Mouse (Mus musculus): Measurements from ENCODE around the gene Mmab.

Gene Mmab

DNA sequence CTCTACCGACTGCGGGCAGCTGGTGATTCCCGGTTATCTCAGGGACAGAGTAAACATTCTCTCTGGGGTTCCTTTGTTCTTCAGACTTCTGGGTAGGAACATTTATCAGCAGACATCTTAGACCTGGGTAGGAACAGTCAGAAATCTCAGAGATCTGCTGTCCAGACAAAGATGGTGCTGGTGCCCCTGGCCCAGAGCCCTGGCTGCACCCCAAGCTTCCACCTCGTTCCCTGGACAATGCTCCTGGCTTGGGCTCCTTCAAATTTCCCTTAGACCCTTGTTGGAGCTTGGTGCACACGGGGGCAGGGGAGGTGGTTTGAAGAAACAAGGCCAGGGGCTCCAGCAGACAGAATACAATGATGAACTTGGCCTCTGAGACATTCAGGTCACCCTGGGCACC, 21.3 kb downstream of the Mmab start:
- Histone ChIP-seq H3K9me3 (ENCODE audit: low read length) (no peaks in the 10 kb centered on the region), H3K36me3 (ENCODE audit: insufficient read depth, low read length) (peaks cover 40% of the 10 kb centered on the region), H3K27me3 (ENCODE audit: insufficient read depth, low read length) (no peaks in the 10 kb centered on the region), H3K4me1 (replicated peaks; ENCODE audit: low read depth, low read length) (peaks cover 26% of the 10 kb centered on the region), H3K4me3 (replicated peaks; ENCODE audit: low read length) (no peak overlapping the region)
- no peak for TF ChIP-seq POU5F1 (IDR thresholded peaks at IDR 0.05; ENCODE audit: borderline replicate concordance, low read length)
- no peak for TF ChIP-seq NANOG (IDR thresholded peaks at IDR 0.05; ENCODE audit: borderline replicate concordance, low read length)
- TF ChIP-seq CTCF (conservative IDR thresholded peaks at IDR 0.05; ENCODE audit: low read length) = no peak

DNA sequence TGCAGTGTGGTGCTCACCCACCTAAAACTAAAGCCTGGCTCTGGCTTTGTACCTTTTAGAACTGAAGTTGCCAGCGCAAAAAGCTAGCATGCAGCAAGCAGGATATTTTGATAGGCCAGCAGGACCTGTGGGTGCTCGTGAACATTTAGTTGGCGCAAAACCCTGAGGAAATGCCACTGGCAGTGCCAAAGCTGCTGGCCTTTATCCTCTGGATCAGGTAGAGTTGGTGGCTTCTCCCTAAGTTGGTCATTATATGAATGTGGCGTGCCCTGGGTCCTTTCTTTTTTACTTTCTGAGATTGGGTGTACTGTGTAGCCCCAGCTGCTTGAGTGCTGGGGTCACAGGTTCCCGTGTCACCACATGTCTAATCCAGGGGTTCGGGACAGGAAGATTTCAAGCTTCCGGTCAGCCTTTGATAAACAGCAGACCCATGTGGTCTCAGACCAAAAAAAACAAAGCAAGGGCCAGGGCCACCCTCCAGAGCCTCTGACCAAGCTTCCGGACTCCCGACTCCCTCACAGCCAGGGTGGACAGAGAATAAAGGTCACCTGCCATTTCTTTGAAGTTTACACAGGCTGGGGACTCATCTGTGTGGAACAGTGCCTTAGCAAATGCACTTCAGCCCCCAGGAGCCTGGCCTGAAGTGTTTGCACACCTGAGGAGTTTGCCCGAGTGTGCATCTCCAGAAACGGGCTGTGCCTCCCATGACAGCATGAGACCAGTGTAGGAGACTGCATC, 22.1 kb downstream of the Mmab start:
- no peaks in the 10 kb centered on the region for H3K27me3 ChIP-seq (ENCODE audit: insufficient read depth, low read length)
- peaks cover 48% of the 10 kb centered on the region for H3K36me3 ChIP-seq (ENCODE audit: insufficient read depth, low read length)
- no peaks in the 10 kb centered on the region for H3K9me3 ChIP-seq (ENCODE audit: low read length)
- H3K4me3 ChIP-seq (replicated peaks; ENCODE audit: low read length) = no peak overlapping the region
- TF ChIP-seq POU5F1 (IDR thresholded peaks at IDR 0.05; ENCODE audit: borderline replicate concordance, low read length) (no peak), NANOG (IDR thresholded peaks at IDR 0.05; ENCODE audit: borderline replicate concordance, low read length) (no peak), CTCF (conservative IDR thresholded peaks at IDR 0.05; ENCODE audit: low read length) (no peak)
- H3K4me1 ChIP-seq (replicated peaks; ENCODE audit: low read depth, low read length) = peaks cover 24% of the 10 kb centered on the region

DNA sequence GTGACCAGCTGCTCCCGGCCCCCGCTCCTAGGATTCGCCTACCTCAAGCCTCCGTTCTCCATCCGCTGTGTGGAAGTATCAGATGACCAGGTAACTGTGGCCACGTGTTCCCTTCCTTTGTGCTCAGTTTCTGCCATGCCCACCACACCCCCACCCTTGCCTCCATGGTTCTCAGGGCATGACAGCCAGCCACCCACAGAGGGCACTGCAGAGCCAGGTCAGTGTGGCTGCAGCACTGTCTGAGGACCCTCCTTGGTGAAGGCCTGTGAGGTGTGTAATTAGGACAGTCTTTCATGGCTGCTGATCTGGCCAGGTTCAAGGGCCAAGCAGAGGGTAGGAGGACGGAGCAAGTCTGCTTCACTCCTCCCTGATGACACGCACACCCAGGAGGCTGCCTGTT, 25.3 kb downstream of the Mmab start:
- Histone ChIP-seq H3K4me1 (replicated peaks; ENCODE audit: low read depth, low read length) (peaks cover 24% of the 10 kb centered on the region), H3K9me3 (ENCODE audit: low read length) (no peaks in the 10 kb centered on the region), H3K4me3 (replicated peaks; ENCODE audit: low read length) (no peak overlapping the region), H3K36me3 (ENCODE audit: insufficient read depth, low read length) (peaks cover 80% of the 10 kb centered on the region), H3K27me3 (ENCODE audit: insufficient read depth, low read length) (no peaks in the 10 kb centered on the region)
- peak; percentile 43 for TF ChIP-seq CTCF (conservative IDR thresholded peaks at IDR 0.05; ENCODE audit: low read length)
- no peak for TF ChIP-seq NANOG (IDR thresholded peaks at IDR 0.05; ENCODE audit: borderline replicate concordance, low read length)
- no peak for TF ChIP-seq POU5F1 (IDR thresholded peaks at IDR 0.05; ENCODE audit: borderline replicate concordance, low read length)

DNA sequence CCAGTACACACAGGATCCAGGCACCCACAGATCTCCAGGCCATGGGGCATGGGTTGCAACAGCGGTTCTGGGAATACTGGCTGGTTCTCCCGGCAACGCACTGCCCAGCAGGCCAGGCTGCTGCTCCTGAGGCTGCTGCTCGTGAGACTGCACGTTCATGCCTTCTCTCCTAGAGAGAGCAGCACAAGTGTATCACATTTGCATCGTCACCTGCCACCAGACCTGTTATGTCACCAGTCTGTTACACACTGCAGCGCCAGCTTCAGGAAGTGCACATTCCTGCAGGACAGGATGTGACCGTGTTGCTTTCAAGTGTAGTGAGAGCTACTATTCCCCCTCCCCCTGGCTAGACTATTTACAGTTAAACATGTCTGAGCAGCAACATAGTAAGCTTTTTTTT, 27.0 kb downstream of the Mmab start:
- Histone ChIP-seq H3K9me3 (ENCODE audit: low read length) (no peaks in the 10 kb centered on the region), H3K27me3 (ENCODE audit: insufficient read depth, low read length) (no peaks in the 10 kb centered on the region), H3K4me1 (replicated peaks; ENCODE audit: low read depth, low read length) (peaks cover 33% of the 10 kb centered on the region), H3K4me3 (replicated peaks; ENCODE audit: low read length) (no peak overlapping the region), H3K36me3 (ENCODE audit: insufficient read depth, low read length) (peaks cover 97% of the 10 kb centered on the region)
- TF ChIP-seq CTCF (conservative IDR thresholded peaks at IDR 0.05; ENCODE audit: low read length) (no peak), POU5F1 (IDR thresholded peaks at IDR 0.05; ENCODE audit: borderline replicate concordance, low read length) (no peak), NANOG (IDR thresholded peaks at IDR 0.05; ENCODE audit: borderline replicate concordance, low read length) (no peak)

DNA sequence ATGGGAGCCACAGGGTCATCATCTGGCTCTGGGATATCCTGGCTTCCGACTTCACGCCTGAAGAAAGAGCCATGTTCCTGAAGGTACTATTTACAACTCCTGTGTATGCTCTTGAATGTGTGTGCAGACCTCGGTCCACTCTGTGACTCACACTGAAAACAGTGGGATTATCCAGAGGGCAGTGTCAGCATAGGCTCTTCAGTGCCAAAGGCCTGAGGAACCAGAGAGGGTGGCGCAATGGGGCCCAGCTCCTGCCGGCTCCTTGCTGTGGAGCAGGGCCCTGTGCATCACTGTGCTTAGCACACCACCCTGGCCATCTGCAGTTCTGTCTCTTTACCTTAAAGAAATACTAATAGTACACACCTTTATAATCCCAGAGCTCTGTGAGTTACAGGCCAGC, 28.3 kb downstream of the Mmab start:
- no peaks in the 10 kb centered on the region for H3K9me3 ChIP-seq (ENCODE audit: low read length)
- H3K27me3 ChIP-seq (ENCODE audit: insufficient read depth, low read length) = no peaks in the 10 kb centered on the region
- TF ChIP-seq CTCF (conservative IDR thresholded peaks at IDR 0.05; ENCODE audit: low read length) (no peak), POU5F1 (IDR thresholded peaks at IDR 0.05; ENCODE audit: borderline replicate concordance, low read length) (no peak), NANOG (IDR thresholded peaks at IDR 0.05; ENCODE audit: borderline replicate concordance, low read length) (no peak)
- peaks cover 100% of the 10 kb centered on the region for H3K36me3 ChIP-seq (ENCODE audit: insufficient read depth, low read length)
- peaks cover 36% of the 10 kb centered on the region for H3K4me1 ChIP-seq (replicated peaks; ENCODE audit: low read depth, low read length)
- H3K4me3 ChIP-seq (replicated peaks; ENCODE audit: low read length) = no peak overlapping the region

DNA sequence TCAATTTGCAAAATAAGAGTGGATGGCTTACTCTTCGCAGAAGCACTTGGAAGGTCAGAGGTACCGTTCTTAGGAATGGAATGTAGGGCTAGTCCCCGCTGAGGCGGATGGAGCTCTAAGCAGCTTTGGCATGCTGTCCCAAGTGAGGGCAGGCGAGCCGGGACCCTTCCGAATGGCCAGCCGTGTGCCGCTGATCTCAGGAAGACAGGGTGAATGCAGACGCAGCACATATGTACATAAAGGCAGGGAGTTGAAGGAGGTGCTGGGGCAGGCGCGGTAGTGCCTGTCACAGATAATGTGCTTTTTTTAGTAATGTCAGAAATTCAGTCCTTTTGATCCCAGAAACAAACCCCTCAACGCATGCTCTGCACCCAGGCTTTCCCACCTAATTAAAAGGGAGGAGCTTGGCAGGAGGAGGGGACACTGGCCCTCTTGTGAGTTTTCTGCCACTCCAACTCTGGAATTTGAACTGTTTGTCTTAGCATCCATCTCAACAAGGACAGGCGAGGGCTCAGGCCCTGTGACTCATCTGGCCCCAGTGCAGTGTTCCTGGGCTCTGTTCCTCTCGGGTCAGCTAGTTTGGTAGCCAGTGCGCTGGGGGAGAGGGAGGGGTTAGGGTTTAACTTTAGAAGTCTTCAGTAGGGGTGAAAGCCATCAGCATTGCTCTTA, 30.7 kb downstream of the Mmab start:
- TF ChIP-seq NANOG (IDR thresholded peaks at IDR 0.05; ENCODE audit: borderline replicate concordance, low read length) (no peak), CTCF (conservative IDR thresholded peaks at IDR 0.05; ENCODE audit: low read length) (no peak), POU5F1 (IDR thresholded peaks at IDR 0.05; ENCODE audit: borderline replicate concordance, low read length) (no peak)
- peaks cover 100% of the 10 kb centered on the region for H3K36me3 ChIP-seq (ENCODE audit: insufficient read depth, low read length)
- H3K9me3 ChIP-seq (ENCODE audit: low read length) = no peaks in the 10 kb centered on the region
- H3K27me3 ChIP-seq (ENCODE audit: insufficient read depth, low read length) = no peaks in the 10 kb centered on the region
- no peak overlapping the region for H3K4me3 ChIP-seq (replicated peaks; ENCODE audit: low read length)
- H3K4me1 ChIP-seq (replicated peaks; ENCODE audit: low read depth, low read length) = peaks cover 31% of the 10 kb centered on the region

DNA sequence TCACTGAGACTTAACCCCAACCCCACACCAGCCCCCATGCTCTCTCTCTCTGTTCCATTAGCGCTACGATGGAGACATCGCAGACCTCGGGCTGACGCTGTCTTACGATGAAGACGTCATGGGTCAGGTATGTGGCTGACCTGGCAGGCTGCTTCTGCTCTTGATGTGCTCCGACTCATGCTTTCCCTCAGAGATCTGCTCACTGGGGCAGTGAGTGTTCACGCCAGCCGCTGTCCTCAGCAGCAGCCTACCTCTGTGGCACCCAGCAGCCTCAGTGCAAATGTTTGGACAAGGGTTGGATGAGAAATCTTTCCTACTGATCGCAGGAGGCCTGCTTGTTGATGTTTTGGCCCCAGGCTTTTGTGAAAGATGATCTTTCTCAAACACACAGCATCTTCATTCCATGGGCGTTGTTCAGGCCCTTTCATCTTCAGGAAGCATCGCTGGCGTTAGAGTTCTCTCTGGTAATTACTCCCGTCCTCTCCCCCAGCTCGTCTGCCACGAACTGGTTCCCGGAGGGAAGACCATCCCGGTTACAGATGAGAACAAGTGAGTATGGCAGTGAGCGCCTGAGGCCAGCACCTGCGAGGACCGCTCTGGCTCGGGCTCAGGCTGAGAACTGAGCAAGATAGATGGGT, 31.4 kb downstream of the Mmab start:
- TF ChIP-seq NANOG (IDR thresholded peaks at IDR 0.05; ENCODE audit: borderline replicate concordance, low read length) = no peak
- TF ChIP-seq CTCF (conservative IDR thresholded peaks at IDR 0.05; ENCODE audit: low read length) = no peak
- TF ChIP-seq POU5F1 (IDR thresholded peaks at IDR 0.05; ENCODE audit: borderline replicate concordance, low read length) = no peak
- Histone ChIP-seq H3K36me3 (ENCODE audit: insufficient read depth, low read length) (peaks cover 100% of the 10 kb centered on the region), H3K4me3 (replicated peaks; ENCODE audit: low read length) (no peak overlapping the region), H3K4me1 (replicated peaks; ENCODE audit: low read depth, low read length) (peaks cover 31% of the 10 kb centered on the region), H3K9me3 (ENCODE audit: low read length) (no peaks in the 10 kb centered on the region), H3K27me3 (ENCODE audit: insufficient read depth, low read length) (no peaks in the 10 kb centered on the region)

DNA sequence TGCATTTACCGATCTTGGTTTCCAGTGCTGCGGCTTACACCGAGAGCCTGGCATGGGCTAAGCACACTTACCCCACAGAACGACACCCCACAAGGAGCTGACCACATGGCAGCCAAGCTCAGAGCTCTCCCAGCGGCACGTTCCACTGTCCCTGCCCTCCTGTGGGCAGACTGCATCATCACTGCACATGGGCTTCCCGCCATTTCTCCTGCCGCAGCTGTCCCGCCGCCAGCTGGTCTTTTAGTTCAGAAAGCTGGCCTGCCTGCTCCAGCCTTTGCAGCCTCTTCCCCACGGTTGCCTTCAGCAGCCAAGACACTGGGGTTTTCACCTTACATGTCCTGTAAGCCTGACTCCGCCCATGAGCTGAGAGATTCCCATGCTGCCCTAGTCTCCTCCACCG, 33.4 kb downstream of the Mmab start:
- Histone ChIP-seq H3K27me3 (ENCODE audit: insufficient read depth, low read length) (no peaks in the 10 kb centered on the region), H3K36me3 (ENCODE audit: insufficient read depth, low read length) (peaks cover 100% of the 10 kb centered on the region), H3K4me1 (replicated peaks; ENCODE audit: low read depth, low read length) (peaks cover 50% of the 10 kb centered on the region), H3K9me3 (ENCODE audit: low read length) (no peaks in the 10 kb centered on the region), H3K4me3 (replicated peaks; ENCODE audit: low read length) (peak overlapping the region; percentile 43; the same call in 1 of the 2 replicates)
- TF ChIP-seq NANOG (IDR thresholded peaks at IDR 0.05; ENCODE audit: borderline replicate concordance, low read length) (no peak), POU5F1 (IDR thresholded peaks at IDR 0.05; ENCODE audit: borderline replicate concordance, low read length) (no peak)

Data from E14TG2a.4 (cell line).